Mouse (Mus musculus): ENCODE measurements around the gene Olfr721-ps1. TPM values are rescaled to one million over a fixed set of nuclear protein-coding genes. Genes with fewer than 3 reads are reported as not detected.

Olfr721-ps1 gene
- not detected in 2 replicates for polyA plus RNA-seq (2015; fragmentation: Nextera tagmentation; extraction: Ambion mirVana)

DNA sequence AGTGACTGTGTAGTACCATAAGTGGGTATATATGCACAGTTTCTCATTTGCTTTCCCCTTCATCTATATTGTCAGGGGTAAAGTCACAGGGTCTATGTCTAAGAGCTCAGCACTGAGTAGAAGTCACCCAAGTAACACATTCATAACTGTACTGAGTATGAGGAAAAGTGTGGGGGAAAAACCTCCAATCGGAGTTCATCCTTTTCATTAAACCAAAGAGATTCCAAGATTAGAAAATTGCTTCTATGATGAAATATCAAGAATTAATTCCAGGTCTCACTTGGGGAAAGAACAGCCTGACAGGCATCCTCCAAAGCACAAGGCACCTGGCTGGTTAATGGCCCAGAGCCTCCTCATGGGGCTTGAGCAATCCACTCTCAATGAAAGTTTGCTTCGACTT, at the start of gene Olfr721-ps1:
Olfr721-ps1 (plus strand) TSS at position 301 of the 400 bp plus-strand sequence.
- H3K9ac ChIP-seq: no peak within 1 kb of the TSS
- H3K4me2 ChIP-seq: no peak within 1 kb of the TSS
- H3K9me3 ChIP-seq: no peaks in the 10 kb centered on the region
- no peaks in the 10 kb centered on the region for H3K4me1 ChIP-seq (replicated peaks)
- no peaks in the 10 kb centered on the region for H3K36me3 ChIP-seq
- H3K4me3 ChIP-seq: no peak within 1 kb of the TSS
- ATAC-seq (ENCODE audit: low FRiP score): no peak
- no peak within 1 kb of the TSS for H3K27ac ChIP-seq
- no peaks in the 10 kb centered on the region for H3K27me3 ChIP-seq
- WGBS: 87% methylated on average over 2 of the region's 2 CpGs

DNA sequence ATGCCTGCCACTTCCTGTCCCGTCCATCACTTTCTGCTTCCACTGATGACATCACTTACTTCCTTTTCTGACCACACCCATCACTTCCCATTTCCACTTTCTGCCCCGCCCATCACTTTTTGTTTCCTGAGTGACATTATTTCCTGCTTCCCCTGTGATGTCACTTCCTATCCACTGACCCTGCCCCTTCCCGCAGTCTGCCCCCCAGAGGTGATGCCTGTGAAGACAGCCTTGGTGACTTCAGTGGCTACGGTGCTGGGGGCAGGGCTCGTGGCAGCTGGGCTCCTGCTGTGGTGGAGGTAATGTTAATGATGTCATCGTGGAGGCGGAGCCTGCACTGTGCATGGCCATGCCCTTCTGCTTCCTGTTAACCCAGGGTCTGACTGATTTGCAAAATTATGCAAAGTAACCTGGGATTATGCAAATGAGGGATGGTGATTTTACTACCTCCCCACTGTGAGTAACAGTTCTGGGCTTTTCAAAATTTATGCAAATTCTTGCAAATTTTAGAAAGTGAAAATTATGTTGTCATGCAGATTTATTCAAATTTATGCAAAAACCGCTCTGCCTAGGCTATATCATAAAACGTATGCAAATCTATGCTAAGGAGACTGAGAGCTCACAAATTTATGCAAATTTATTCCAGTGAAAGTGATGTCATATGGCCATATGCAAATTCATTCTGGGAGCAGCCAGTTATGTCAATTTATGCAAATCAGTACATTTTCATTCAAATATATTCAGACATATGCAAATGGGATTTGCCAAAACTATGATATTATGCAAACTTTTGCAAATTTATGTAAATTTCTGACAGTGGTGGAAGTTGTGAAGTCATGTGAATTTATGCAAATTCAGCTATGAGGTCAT, 49.1 kb upstream of the Olfr721-ps1 start:
- no peaks in the 10 kb centered on the region for H3K36me3 ChIP-seq
- WGBS: 79% methylated on average over 9 of the region's 9 CpGs
- H3K27ac ChIP-seq: no peak overlapping the region
- no peak overlapping the region for H3K9ac ChIP-seq
- H3K9me3 ChIP-seq: peaks cover 33% of the 10 kb centered on the region
- H3K27me3 ChIP-seq: no peaks in the 10 kb centered on the region
- H3K4me2 ChIP-seq: no peak overlapping the region
- H3K4me3 ChIP-seq: no peak overlapping the region
- 0 out of 2 replicates have a peak, but pooled peaks cover under 1% of the 10 kb centered on the region for H3K4me1 ChIP-seq (replicated peaks)
- peak; percentile 18; the same call in 1 of the 2 replicates for ATAC-seq (ENCODE audit: low FRiP score)

GRCm38 (mm10) chr14:14352606-14353005, 48.5 kb upstream of the Olfr721-ps1 start:
- 71% methylated on average over 6 of the region's 6 CpGs for WGBS
- ATAC-seq (ENCODE audit: low FRiP score): no peak

DNA sequence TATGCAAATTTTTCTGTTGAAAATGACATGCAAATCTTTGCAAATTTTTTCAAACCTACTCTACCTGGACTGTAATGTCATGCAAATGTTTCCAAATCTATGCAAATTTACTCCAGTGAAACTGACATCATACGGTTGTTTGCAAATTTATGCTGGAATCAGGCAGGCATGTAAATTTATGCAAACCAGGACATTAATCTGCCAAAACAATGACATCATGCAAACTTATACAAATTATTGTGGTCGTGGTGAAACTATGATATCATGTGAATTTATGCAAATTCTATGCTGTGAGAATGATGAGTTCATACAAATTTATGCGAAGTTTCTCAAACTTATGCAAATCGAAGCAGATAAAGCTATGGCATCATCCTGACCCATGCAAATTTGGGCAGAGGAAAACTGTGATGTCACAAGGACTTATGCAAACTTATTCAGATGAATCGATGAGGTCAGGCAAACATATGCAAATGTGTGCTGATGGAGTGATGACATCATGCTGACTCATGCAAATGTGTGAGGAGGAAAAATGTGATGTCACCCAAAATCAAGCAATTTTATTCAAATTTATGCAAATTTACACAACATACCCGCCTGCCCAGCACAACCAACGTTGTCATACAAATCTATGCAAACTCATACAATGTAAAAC, 47.9 kb upstream of the Olfr721-ps1 start:
- peaks cover 23% of the 10 kb centered on the region for H3K9me3 ChIP-seq
- H3K27me3 ChIP-seq: no peaks in the 10 kb centered on the region
- no peak overlapping the region for H3K4me3 ChIP-seq
- H3K27ac ChIP-seq: no peak overlapping the region
- no peak overlapping the region for H3K9ac ChIP-seq
- ATAC-seq (ENCODE audit: low FRiP score): no peak
- H3K4me1 ChIP-seq (replicated peaks): no peaks in the 10 kb centered on the region
- WGBS: 86% methylated on average over 7 of the region's 7 CpGs
- no peaks in the 10 kb centered on the region for H3K36me3 ChIP-seq
- no peak overlapping the region for H3K4me2 ChIP-seq

More at GRCm38 (mm10) chr14:14352606-14353005, 48.5 kb upstream of the Olfr721-ps1 start:
- H3K9me3 ChIP-seq: peaks cover 29% of the 10 kb centered on the region
- H3K27me3 ChIP-seq: no peaks in the 10 kb centered on the region
- no peak overlapping the region for H3K4me3 ChIP-seq
- H3K9ac ChIP-seq: no peak overlapping the region
- no peaks in the 10 kb centered on the region for H3K36me3 ChIP-seq
- H3K4me2 ChIP-seq: no peak overlapping the region
- H3K27ac ChIP-seq: no peak overlapping the region
- no peaks in the 10 kb centered on the region for H3K4me1 ChIP-seq (replicated peaks)

DNA sequence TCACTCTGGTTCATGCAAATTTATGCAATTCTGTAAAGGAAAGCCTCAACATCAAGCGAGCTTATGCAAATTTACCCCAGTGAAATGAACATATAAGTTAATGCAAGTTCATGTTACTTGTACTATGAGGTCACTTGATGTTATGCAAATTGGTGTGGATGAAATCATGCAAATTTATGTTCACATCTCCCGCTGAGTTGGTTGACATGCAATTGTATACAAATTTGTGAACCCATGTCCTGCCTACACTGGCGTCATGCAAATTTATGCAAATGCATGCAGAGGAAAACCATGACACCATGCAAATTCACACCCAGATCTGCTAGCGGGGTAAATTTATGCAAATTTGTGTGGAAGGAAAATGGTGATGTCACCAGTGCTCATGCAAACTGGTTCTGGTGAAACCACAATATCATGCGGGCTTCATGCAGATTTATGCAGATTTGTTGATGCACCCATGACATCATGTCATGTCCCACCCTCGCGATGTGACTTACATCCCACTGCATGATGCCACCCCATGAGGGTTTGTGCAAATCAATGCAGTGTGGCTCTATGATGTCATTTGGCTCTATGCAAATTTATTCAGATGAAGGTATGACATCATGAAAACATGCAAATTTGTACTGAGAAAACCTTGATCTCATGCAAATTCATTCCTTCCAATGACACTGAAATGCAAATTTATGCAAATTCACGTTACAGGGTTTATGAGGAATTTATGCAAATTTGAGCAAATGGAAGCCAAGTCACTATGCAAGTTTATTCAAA, 47.2 kb upstream of the Olfr721-ps1 start:
- H3K4me3 ChIP-seq: no peak overlapping the region
- H3K27me3 ChIP-seq: no peaks in the 10 kb centered on the region
- WGBS: 65% methylated on average over 8 of the region's 8 CpGs
- H3K27ac ChIP-seq: no peak overlapping the region
- no peaks in the 10 kb centered on the region for H3K36me3 ChIP-seq
- no peak overlapping the region for H3K4me2 ChIP-seq
- no peak overlapping the region for H3K9ac ChIP-seq
- ATAC-seq (ENCODE audit: low FRiP score): peak; percentile 11; the same call in 1 of the 2 replicates
- H3K9me3 ChIP-seq: peaks cover 18% of the 10 kb centered on the region
- H3K4me1 ChIP-seq (replicated peaks): no peaks in the 10 kb centered on the region

- ATAC-seq (ENCODE audit: low FRiP score): peak; percentile 68
These were observed 46.4 kb upstream of the Olfr721-ps1 start for GRCm38 (mm10) chr14:14354511-14355359.

GRCm38 (mm10) chr14:14355360-14355646, 45.8 kb upstream of the Olfr721-ps1 start:
- Histone ChIP-seq H3K36me3 (no peaks in the 10 kb centered on the region), H3K9ac (no peak overlapping the region), H3K4me3 (no peak overlapping the region), H3K27ac (no peak overlapping the region), H3K27me3 (no peaks in the 10 kb centered on the region), H3K4me2 (no peak overlapping the region), H3K4me1 (replicated peaks) (no peaks in the 10 kb centered on the region), H3K9me3 (peaks cover 4% of the 10 kb centered on the region)
- ATAC-seq (ENCODE audit: low FRiP score): peak; percentile 29
- 98% methylated on average over 8 of the region's 8 CpGs for WGBS

More at GRCm38 (mm10) chr14:14354511-14355359, 46.4 kb upstream of the Olfr721-ps1 start:
- Histone ChIP-seq H3K9me3 (peaks cover 10% of the 10 kb centered on the region), H3K4me1 (replicated peaks) (no peaks in the 10 kb centered on the region), H3K4me3 (no peak overlapping the region), H3K4me2 (no peak overlapping the region), H3K27ac (no peak overlapping the region), H3K36me3 (no peaks in the 10 kb centered on the region), H3K9ac (no peak overlapping the region), H3K27me3 (no peaks in the 10 kb centered on the region)
- 63% methylated on average over 13 of the region's 13 CpGs for WGBS

DNA sequence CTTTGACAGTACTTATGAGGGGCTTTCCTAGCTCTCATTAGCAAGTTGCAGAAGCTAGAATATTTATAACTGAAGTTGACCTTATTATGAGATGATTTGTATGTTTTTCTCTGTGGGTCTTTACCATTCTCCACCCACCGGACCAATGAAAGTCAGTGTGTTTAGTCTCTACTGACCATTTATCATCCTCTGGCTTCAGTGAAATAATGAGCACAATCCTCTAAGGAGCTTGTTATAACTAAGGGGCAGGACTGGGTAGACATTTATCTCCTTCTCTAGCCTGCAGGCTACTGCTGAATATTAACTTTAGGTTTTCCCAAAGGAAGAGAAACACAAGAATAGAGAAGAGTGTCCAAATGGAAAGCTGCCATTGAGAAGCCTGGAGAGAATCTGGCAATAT, 5.6 kb upstream of the Olfr721-ps1 start:
- no peak overlapping the region for H3K4me3 ChIP-seq
- no peaks in the 10 kb centered on the region for H3K4me1 ChIP-seq (replicated peaks)
- no peak for ATAC-seq (ENCODE audit: low FRiP score)
- H3K9ac ChIP-seq: no peak overlapping the region
- H3K27me3 ChIP-seq: no peaks in the 10 kb centered on the region
- WGBS: 75% methylated on average over 1 of the region's 1 CpGs
- H3K36me3 ChIP-seq: no peaks in the 10 kb centered on the region
- no peak overlapping the region for H3K4me2 ChIP-seq
- H3K9me3 ChIP-seq: no peaks in the 10 kb centered on the region
- no peak overlapping the region for H3K27ac ChIP-seq

GRCm38 (mm10) chr14:14436078-14436658, 35.1 kb downstream of the Olfr721-ps1 start:
- no peak overlapping the region for H3K27ac ChIP-seq
- no peak overlapping the region for H3K4me2 ChIP-seq
- no peak overlapping the region for H3K4me3 ChIP-seq
- no peaks in the 10 kb centered on the region for H3K36me3 ChIP-seq
- H3K9me3 ChIP-seq: 0 out of 2 replicates have a peak, but pooled peaks cover 3% of the 10 kb centered on the region
- 80% methylated on average over 3 of the region's 3 CpGs for WGBS
- H3K4me1 ChIP-seq (replicated peaks): no peaks in the 10 kb centered on the region
- ATAC-seq (ENCODE audit: low FRiP score): no peak
- H3K9ac ChIP-seq: no peak overlapping the region
- H3K27me3 ChIP-seq: no peaks in the 10 kb centered on the region

Measured in hindbrain, embryonic 13.5 days (tissue).